Mouse (Mus musculus): ENCODE measurements at regions not wholly inside any gene's neighbourhood (a gene's known extent, or its start where the extent isn't known, plus 50 kb on each side); places are given as distances from the start of the nearest gene placed in this dataset.

- no peak for TF ChIP-seq EP300 (IDR thresholded peaks at IDR 0.05; ENCODE audit: low read depth)
- no peak for TF ChIP-seq CTCF (IDR thresholded peaks at IDR 0.05; ENCODE audit: low read depth)
These were observed 165.7 kb upstream of the Agap1 start for GRCm38 (mm10) chr1:89288921-89289320.
